Mouse (Mus musculus): ENCODE results near the gene Insl6.
A peak's percentile ranks its signal among the peaks of the same experiment; 100 is the strongest.

The Insl6 gene

GRCm38 (mm10) chr19:29354895-29355877 lies 30.0 kb upstream of the Insl6 start:
- peak in 1 of 2 experiments; percentile 86 for DNase-seq (ENCODE audit: low spot score in 2 of 2)

- no peak for DNase-seq (ENCODE audit: low spot score in 2 of 2)
These were observed 25.8 kb upstream of the Insl6 start for GRCm38 (mm10) chr19:29350991-29351390.

- no peak for DNase-seq (ENCODE audit: low spot score in 2 of 2)
These were observed 20.5 kb upstream of the Insl6 start for GRCm38 (mm10) chr19:29345636-29346035.

- no peak for DNase-seq (ENCODE audit: low spot score in 2 of 2)
These were observed 19.7 kb upstream of the Insl6 start for GRCm38 (mm10) chr19:29344868-29345267.

GRCm38 (mm10) chr19:29342281-29342680 lies 17.1 kb upstream of the Insl6 start:
- no peak for DNase-seq (ENCODE audit: low spot score in 2 of 2)

GRCm38 (mm10) chr19:29341029-29341428 lies 15.9 kb upstream of the Insl6 start:
- DNase-seq (ENCODE audit: low spot score in 2 of 2), result no peak

GRCm38 (mm10) chr19:29336624-29337023 lies 11.5 kb upstream of the Insl6 start:
- no peak for DNase-seq (ENCODE audit: low spot score in 2 of 2)

- DNase-seq (ENCODE audit: low spot score in 2 of 2), result no peak
These were observed 9.1 kb upstream of the Insl6 start, which contains the start of gene Rln1 for GRCm38 (mm10) chr19:29334068-29334745. Rln1 (minus strand) TSS chr19:29334670.

- no peak for DNase-seq (ENCODE audit: low spot score in 2 of 2)
These were observed 1.8 kb upstream of the Insl6 start for GRCm38 (mm10) chr19:29326822-29327552.

GRCm38 (mm10) chr19:29326396-29326795 lies 1.2 kb upstream of the Insl6 start:
- no peak for DNase-seq (ENCODE audit: low spot score in 2 of 2)

- DNase-seq (ENCODE audit: low spot score in 2 of 2), result no peak
These were observed 660 bp upstream of the Insl6 start for GRCm38 (mm10) chr19:29325852-29326180.

- no peak for DNase-seq (ENCODE audit: low spot score in 2 of 2)
These were observed 1.6 kb downstream of the Insl6 start for GRCm38 (mm10) chr19:29323416-29324049.

- DNase-seq (ENCODE audit: low spot score in 2 of 2), result no peak
These were observed 12.5 kb downstream of the Insl6 start for GRCm38 (mm10) chr19:29312661-29313060.

- peak in 1 of 2 experiments; percentile 42 for DNase-seq (ENCODE audit: low spot score in 2 of 2)
These were observed 13.4 kb downstream of the Insl6 start for GRCm38 (mm10) chr19:29311791-29312190.

GRCm38 (mm10) chr19:29308832-29309231 lies 16.3 kb downstream of the Insl6 start:
- DNase-seq (ENCODE audit: low spot score in 2 of 2), result no peak

- no peak for DNase-seq (ENCODE audit: low spot score in 2 of 2)
These were observed 23.0 kb downstream of the Insl6 start for GRCm38 (mm10) chr19:29302119-29302518.

- DNase-seq (ENCODE audit: low spot score in 2 of 2), result no peak
These were observed 24.2 kb downstream of the Insl6 start for GRCm38 (mm10) chr19:29300919-29301318.

- no peak for DNase-seq (ENCODE audit: low spot score in 2 of 2)
These were observed 27.8 kb downstream of the Insl6 start for GRCm38 (mm10) chr19:29297366-29297765.

- DNase-seq (ENCODE audit: low spot score in 2 of 2), result no peak
These were observed 29.0 kb downstream of the Insl6 start for GRCm38 (mm10) chr19:29296166-29296565.

GRCm38 (mm10) chr19:29294756-29295155 lies 30.4 kb downstream of the Insl6 start:
- no peak for DNase-seq (ENCODE audit: low spot score in 2 of 2)

- no peak for DNase-seq (ENCODE audit: low spot score in 2 of 2)
These were observed 32.6 kb downstream of the Insl6 start for GRCm38 (mm10) chr19:29292546-29292945.

GRCm38 (mm10) chr19:29291532-29291931 lies 33.6 kb downstream of the Insl6 start:
- DNase-seq (ENCODE audit: low spot score in 2 of 2), result no peak

Data from left cerebral cortex, adult 9 months (tissue).